Mouse (Mus musculus) CH12.LX (cell line): ENCODE results near the gene Pla1a. TPM values are rescaled to one million over a fixed set of nuclear protein-coding genes. Genes with fewer than 3 reads are reported as not detected.

Experiments
- DNase-seq: peaks from one replicate; pipeline ENCODE4 v3.0.0-alpha.2; 2013; ENCODE audit errors: extremely low read depth
- H3K27ac ChIP-seq: 2 replicates; pipeline ENCODE4 v1.5.1; 2012; ENCODE audit warnings: low read depth, mild to moderate bottlenecking, control low read depth, moderate library complexity; ENCODE audit not compliant: insufficient read depth
- H3K27me3 ChIP-seq: replicated peaks from 2 replicates; pipeline ENCODE3; 2012; ENCODE audit warnings: inconsistent platforms
- H3K36me3 ChIP-seq, 2 experiments: replicated peaks in 1 of 2; 2 replicates each; pipeline versions ENCODE3 to v1.6.1; 2012; ENCODE audit warnings: inconsistent platforms in 1 of 2, low read length in 1 of 2, mild to moderate bottlenecking in 1 of 2, mixed read lengths in 1 of 2, moderate library complexity in 1 of 2; ENCODE audit not compliant: control insufficient read depth in 1 of 2, insufficient read depth in 1 of 2
- H3K4me1 ChIP-seq, 2 experiments: 2 replicates each; pipeline ENCODE4 v1.6.1; 2012; ENCODE audit warnings: inconsistent platforms in 1 of 2, moderate library complexity in 1 of 2; ENCODE audit not compliant: insufficient read depth in 2 of 2, control insufficient read depth in 1 of 2
- H3K4me2 ChIP-seq: 2 replicates; pipeline ENCODE4 v1.6.1; 2012; ENCODE audit warnings: low read depth, mild to moderate bottlenecking, control low read depth; ENCODE audit not compliant: poor library complexity, insufficient read depth, severe bottlenecking
- H3K4me3 ChIP-seq, 3 experiments: fragments of 150-350 bp in 1 of 3; sonication (generic) in 1 of 3; replicated peaks in 1 of 3; 2 replicates each; pipeline versions ENCODE3 to v1.5.1; 2011 to 2012; ENCODE audit warnings: low read depth in 2 of 3, low read length in 2 of 3, mild to moderate bottlenecking in 2 of 3, moderate library complexity in 2 of 3, control low read depth in 1 of 3, improper control_type of control experiment in 1 of 3, inconsistent platforms in 1 of 3, mixed read lengths in 1 of 3; ENCODE audit not compliant: poor library complexity in 1 of 3
- H3K79me2 ChIP-seq: replicated peaks from 2 replicates; pipeline ENCODE4 v1.6.1; 2012; ENCODE audit warnings: mild to moderate bottlenecking, moderate library complexity; ENCODE audit not compliant: control insufficient read depth, poor library complexity, insufficient read depth, severe bottlenecking; ENCODE audit errors: extremely low read depth
- H3K9ac ChIP-seq: 2 replicates; pipeline ENCODE4 v1.6.1; 2012; ENCODE audit warnings: low read depth, mild to moderate bottlenecking, control low read depth, moderate library complexity; ENCODE audit not compliant: insufficient read depth
- H3K9me3 ChIP-seq: replicated peaks from 2 replicates; pipeline ENCODE3; 2012; ENCODE audit warnings: low read length, inconsistent platforms, mixed read lengths
- BHLHE40 ChIP-seq: IDR thresholded peaks from 2 replicates; pipeline ENCODE4 v1.6.1; 2011; ENCODE audit warnings: mild to moderate bottlenecking, low read depth, low read length, improper control_type of control experiment
- CHD1 ChIP-seq: IDR thresholded peaks from 2 replicates; pipeline ENCODE4 v1.6.1; 2012; ENCODE audit warnings: low read depth, low read length, improper control_type of control experiment, inconsistent platforms
- CHD2 ChIP-seq: IDR thresholded peaks from 2 replicates; pipeline ENCODE4 v1.6.1; 2011; ENCODE audit warnings: low read length, improper control_type of control experiment
- E2F4 ChIP-seq: IDR thresholded peaks from 2 replicates; pipeline ENCODE4 v1.6.1; 2011; ENCODE audit warnings: low read depth, low read length, improper control_type of control experiment; ENCODE audit not compliant: insufficient replicate concordance
- ELF1 ChIP-seq: IDR thresholded peaks from 2 replicates; pipeline ENCODE4 v1.6.1; 2014; ENCODE audit warnings: low read depth, mild to moderate bottlenecking, inconsistent platforms, low read length, improper control_type of control experiment
- EP300 ChIP-seq: IDR thresholded peaks from 2 replicates; pipeline ENCODE4 v1.6.1; 2011; ENCODE audit warnings: low read length, improper control_type of control experiment
- ETS1 ChIP-seq: conservative IDR thresholded peaks from 2 replicates; pipeline ENCODE4 v1.6.1; 2012; ENCODE audit warnings: low read depth, mild to moderate bottlenecking, inconsistent platforms, low read length, improper control_type of control experiment, moderate library complexity
- HCFC1 ChIP-seq: IDR thresholded peaks from 2 replicates; pipeline ENCODE4 v1.6.1; 2012; ENCODE audit warnings: low read depth, mild to moderate bottlenecking, inconsistent platforms, low read length, improper control_type of control experiment
- IRF4 ChIP-seq: IDR thresholded peaks from 2 replicates; pipeline ENCODE4 v1.6.1; 2014; ENCODE audit warnings: low read depth, mild to moderate bottlenecking, inconsistent platforms, low read length, improper control_type of control experiment
- JUN ChIP-seq: IDR thresholded peaks from 2 replicates; pipeline ENCODE4 v1.6.1; 2011; ENCODE audit warnings: low read depth, mild to moderate bottlenecking, low read length, improper control_type of control experiment, moderate library complexity; ENCODE audit not compliant: insufficient read depth
- JUND ChIP-seq: conservative IDR thresholded peaks from 2 replicates; pipeline ENCODE4 v1.6.1; 2011; ENCODE audit warnings: low read depth, low read length, improper control_type of control experiment
- MAX ChIP-seq: IDR thresholded peaks from 2 replicates; pipeline ENCODE4 v1.6.1; 2011; ENCODE audit warnings: low read length, improper control_type of control experiment
- MAZ ChIP-seq: IDR thresholded peaks from 2 replicates; pipeline ENCODE4 v1.6.1; 2012; ENCODE audit warnings: low read depth, mild to moderate bottlenecking, inconsistent platforms, low read length, improper control_type of control experiment, moderate library complexity
- MEF2A ChIP-seq: IDR thresholded peaks from 2 replicates; pipeline ENCODE4 v1.6.1; 2014; ENCODE audit warnings: low read depth, mild to moderate bottlenecking, inconsistent platforms, low read length, improper control_type of control experiment, borderline replicate concordance
- MXI1 ChIP-seq: IDR thresholded peaks from 2 replicates; pipeline ENCODE4 v1.6.1; 2011; ENCODE audit warnings: mild to moderate bottlenecking, low read depth, low read length, improper control_type of control experiment
- NELFE ChIP-seq: IDR thresholded peaks from 2 replicates; pipeline ENCODE4 v1.6.1; 2011; ENCODE audit warnings: low read depth, low read length, improper control_type of control experiment
- NRF1 ChIP-seq: IDR thresholded peaks from 2 replicates; pipeline ENCODE4 v1.6.1; 2014; ENCODE audit warnings: low read depth, mild to moderate bottlenecking, inconsistent platforms, low read length, improper control_type of control experiment, moderate library complexity
- PAX5 ChIP-seq: IDR thresholded peaks from 2 replicates; pipeline ENCODE4 v1.6.1; 2012; ENCODE audit warnings: low read length, inconsistent platforms, mixed read lengths
- POLR2A ChIP-seq: IDR thresholded peaks from 2 replicates; pipeline ENCODE4 v1.6.1; 2011; ENCODE audit warnings: low read depth, mild to moderate bottlenecking, improper control_type of control experiment, low read length
- RAD21 ChIP-seq: IDR thresholded peaks from 2 replicates; pipeline ENCODE4 v1.6.1; 2011; ENCODE audit warnings: low read depth, mild to moderate bottlenecking, low read length, improper control_type of control experiment, moderate library complexity
- SIN3A ChIP-seq: IDR thresholded peaks from 2 replicates; pipeline ENCODE4 v1.6.1; 2012; ENCODE audit warnings: low read length, improper control_type of control experiment, inconsistent platforms
- TBP ChIP-seq: conservative IDR thresholded peaks from 2 replicates; pipeline ENCODE4 v1.6.1; 2011; ENCODE audit warnings: low read depth, low read length, improper control_type of control experiment
- TCF12 ChIP-seq: IDR thresholded peaks from 2 replicates; pipeline ENCODE4 v1.6.1; 2014; ENCODE audit warnings: low read depth, mild to moderate bottlenecking, inconsistent platforms, low read length, improper control_type of control experiment
- UBTF ChIP-seq: IDR thresholded peaks from 2 replicates; pipeline ENCODE4 v1.6.1; 2012; ENCODE audit warnings: low read depth, mild to moderate bottlenecking, inconsistent platforms, low read length, improper control_type of control experiment, moderate library complexity
- ZC3H11A ChIP-seq: IDR thresholded peaks from 2 replicates; pipeline ENCODE4 v1.6.1; 2012; ENCODE audit warnings: low read depth, mild to moderate bottlenecking, inconsistent platforms, low read length, improper control_type of control experiment
- ZKSCAN1 ChIP-seq: IDR thresholded peaks from 2 replicates; pipeline ENCODE4 v1.6.1; 2012; ENCODE audit warnings: low read depth, inconsistent platforms, low read length, improper control_type of control experiment, borderline replicate concordance
- ZNF384 ChIP-seq: IDR thresholded peaks from 2 replicates; pipeline ENCODE4 v1.6.1; 2012; ENCODE audit warnings: low read depth, low read length, improper control_type of control experiment, inconsistent platforms
- dilution Hi-C: fragments of 300-500 bp; cut with MboI; formaldehyde crosslinking; loops from 2 replicates; pipeline ENCODE4 v1.14.3; 2020; ENCODE audit warnings: low sequenced_read_pairs; ENCODE audit not compliant: extremely low pct_unique_long_range_greater_than_20kb, extremely low pct_ligation_motif_present
- in situ Hi-C: fragments of 300-500 bp; cut with MboI; formaldehyde crosslinking; loops from 3 replicates; pipeline ENCODE4 v1.14.3; 2019; ENCODE audit warnings: low sequenced_read_pairs, low pct_ligation_motif_present, low pct_unique_long_range_greater_than_20kb, mixed read lengths
- polyA plus RNA-seq: library from polyadenylated mRNA; unstranded; fragments of >175 nt; gene quantifications from 2 replicates; pipeline ENCODE4 v1.2.1, GENCODE M21; 2012; ENCODE audit warnings: low read depth; ENCODE audit not compliant: insufficient read length
- total RNA-seq, 2 experiments: library from RNA; depleted of rRNA; stranded (reverse); fragments of 300-350 nt in 1 of 2; fragments of >200 nt in 1 of 2; gene quantifications; 2 replicates each; pipeline ENCODE4 v1.2.3; 2012 to 2014

Pla1a gene
- total and polyA plus RNA-seq, 3 experiments: 9.3 to 27.9 (median 14.3) TPM

- dilution Hi-C loops (no loop called here), in situ Hi-C loops (no loop called here)
- TF ChIP-seq CHD2 (peak; percentile 73), BHLHE40 (peak; percentile 33; the same call in 1 of the 2 replicates), TCF12 (peak; percentile 13; the same call in 1 of the 2 replicates), ZNF384 (0 out of 2 replicates have a peak, but pooled peaks have one; percentile 4), CHD1 (peak; percentile 29; the same call in 1 of the 2 replicates), SIN3A (peak; percentile 69), ETS1 (peak; percentile 64), E2F4 (no peak), EP300 (peak; percentile 35), MAX (peak; percentile 51; the same call in 1 of the 2 replicates), IRF4 (peak; percentile 47), TBP (peak; percentile 55), NELFE (peak; percentile 49; the same call in 1 of the 2 replicates), RAD21 (no peak), ZKSCAN1 (no peak), MXI1 (peak; percentile 53; the same call in 1 of the 2 replicates), POLR2A (peak; percentile 65), MEF2A (0 out of 2 replicates have a peak, but pooled peaks have one; percentile 10), ELF1 (peak; percentile 57; the same call in 1 of the 2 replicates), JUND (no peak), PAX5 (no peak), MAZ (peak; percentile 89), ZC3H11A (no peak), NRF1 (0 out of 2 replicates have a peak, but pooled peaks have one; percentile 17), JUN (no peak), UBTF (0 out of 2 replicates have a peak, but pooled peaks have one; percentile 40), HCFC1 (peak; percentile 9; the same call in 1 of the 2 replicates)
- Histone ChIP-seq H3K4me3 (peak overlapping the region; percentile 57 to 98 (median 83)), H3K4me2 (peak overlapping the region; percentile 85), H3K9ac (peak overlapping the region; percentile 97), H3K27ac (peak overlapping the region; percentile 97), H3K4me1 (peaks cover 0 to 13% of the 10 kb centered on the region in 2 experiments; a peak in 2 of 4 replicates), H3K79me2 (peaks cover 73% of the 10 kb centered on the region), H3K36me3 (peaks cover 2 to 8% of the 10 kb centered on the region in 2 experiments), H3K27me3 (no peaks in the 10 kb centered on the region), H3K9me3 (no peaks in the 10 kb centered on the region)
- DNase-seq: peak; percentile 81
Measured at GRCm38 (mm10) chr16:38456812-38457567, 24.0 kb upstream of the Pla1a start.
